ENCODE assay signal across 26 mouse cellular contexts in the genomic region with DNA sequence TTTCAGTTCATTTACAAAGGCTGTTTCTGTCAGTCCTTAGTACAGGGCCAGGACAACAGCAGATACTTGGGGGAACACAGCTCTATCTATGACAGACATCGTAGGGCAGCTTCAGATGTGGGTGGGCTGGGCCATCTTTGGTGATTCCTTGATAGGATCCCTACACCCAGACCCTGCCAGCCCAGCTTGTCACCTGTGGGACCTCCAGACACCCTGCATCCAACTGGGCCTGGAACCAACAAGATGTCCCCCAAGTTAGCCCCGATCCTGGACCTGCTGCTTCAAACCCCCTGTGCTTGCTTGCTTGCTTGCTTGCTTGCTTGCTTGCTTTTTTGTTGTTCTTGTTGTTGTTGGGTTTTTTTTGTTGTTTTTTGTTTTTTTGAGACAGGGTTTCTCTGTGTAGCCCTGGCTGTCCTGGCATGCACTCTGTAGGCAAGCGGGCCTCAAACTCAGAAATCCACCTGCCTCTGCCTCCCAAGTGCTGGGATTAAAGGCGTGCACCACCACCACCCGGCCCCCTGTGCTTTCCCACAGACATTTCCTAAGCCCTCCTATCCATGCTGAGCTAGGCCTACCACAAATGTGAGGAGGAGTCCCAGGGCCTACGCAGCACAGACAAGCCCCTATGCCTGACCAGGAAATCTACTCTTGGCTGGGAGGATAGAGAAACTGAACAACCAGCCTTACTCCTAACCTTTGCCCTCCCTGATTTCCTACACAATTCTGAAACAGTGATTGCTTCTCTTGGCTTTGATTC. TPM values are rescaled to one million over a fixed set of nuclear protein-coding genes. Genes with fewer than 3 reads are reported as not detected.
A peak's percentile ranks its signal among the peaks of the same experiment; 100 is the strongest.
DNase-seq lines count a peak whose midpoint lies in the region; ATAC-seq lines count a peak whose summit lies in the region.
"Had no signal": no experiment of that assay in that cellular context is flagged by ENCODE, and none has a peak within 500 bp of the region (broad histone marks: within the 10 kb centered on the region; RNA-seq: fewer than 3 reads in every experiment).

No protein-coding gene starts in this region.

- no peak for ATAC-seq in hindbrain, embryonic 13.5 days (ENCODE audit: low FRiP score)
- no peak for ATAC-seq in midbrain, embryonic 11.5 days (ENCODE audit: low FRiP score)
- ATAC-seq: forebrain, postnatal 0 days; hindbrain, postnatal 0 days; intestine, postnatal 0 days; liver, postnatal 0 days; lung, postnatal 0 days had no signal

- H3K27me3 ChIP-seq in hindbrain, embryonic 13.5 days, result peaks cover 70% of the 10 kb centered on the region
- H3K27me3 ChIP-seq in hindbrain, embryonic 10.5 days (ENCODE audit: insufficient read depth, poor library complexity, severe bottlenecking), result peaks cover 91% of the 10 kb centered on the region
- peaks cover 28% of the 10 kb centered on the region for H3K27me3 ChIP-seq in midbrain, embryonic 11.5 days (ENCODE audit: control insufficient read depth, insufficient read depth, low read length)
- H3K27me3 ChIP-seq in midbrain, embryonic 10.5 days (ENCODE audit: low read depth, poor library complexity, severe bottlenecking), result peaks cover 96% of the 10 kb centered on the region

- H3K36me3 ChIP-seq in hindbrain, embryonic 13.5 days, result no peaks in the 10 kb centered on the region
- no peaks in the 10 kb centered on the region for H3K36me3 ChIP-seq in hindbrain, embryonic 10.5 days
- no peaks in the 10 kb centered on the region for H3K36me3 ChIP-seq in midbrain, embryonic 11.5 days (ENCODE audit: control insufficient read depth, insufficient read depth, low read length)
- H3K36me3 ChIP-seq in midbrain, embryonic 10.5 days, result no peaks in the 10 kb centered on the region
- H3K36me3 ChIP-seq: embryonic facial prominence, embryonic 12.5 days; heart, embryonic 15.5 days; limb, embryonic 12.5 days; midbrain, embryonic 12.5 days; neural tube, embryonic 12.5 days had no signal

- no peak overlapping the region for H3K27ac ChIP-seq in hindbrain, embryonic 13.5 days
- H3K27ac ChIP-seq in hindbrain, embryonic 10.5 days, result no peak overlapping the region
- no peak overlapping the region for H3K27ac ChIP-seq in midbrain, embryonic 11.5 days (ENCODE audit: low read depth, low read length)
- no peak overlapping the region for H3K27ac ChIP-seq in midbrain, embryonic 10.5 days (replicated peaks)
- H3K27ac ChIP-seq: embryonic facial prominence, embryonic 12.5 days; heart, embryonic 15.5 days; hindbrain, postnatal 0 days; limb, embryonic 12.5 days; midbrain, embryonic 12.5 days; neural tube, embryonic 12.5 days had no signal

- H3K4me3 ChIP-seq in hindbrain, embryonic 13.5 days, result no peak overlapping the region
- H3K4me3 ChIP-seq in hindbrain, embryonic 10.5 days, result no peak overlapping the region
- no peak overlapping the region for H3K4me3 ChIP-seq in midbrain, embryonic 11.5 days (ENCODE audit: low read depth, low read length)
- no peak overlapping the region for H3K4me3 ChIP-seq in midbrain, embryonic 10.5 days
- H3K4me3 ChIP-seq: embryonic facial prominence, embryonic 12.5 days; heart, embryonic 15.5 days; limb, embryonic 12.5 days; midbrain, embryonic 12.5 days; neural tube, embryonic 12.5 days had no signal

- H3K4me1 ChIP-seq in hindbrain, embryonic 13.5 days (replicated peaks), result peaks cover 27% of the 10 kb centered on the region
- H3K4me1 ChIP-seq in hindbrain, embryonic 10.5 days (replicated peaks), result peaks cover 15% of the 10 kb centered on the region
- H3K4me1 ChIP-seq in midbrain, embryonic 11.5 days (ENCODE audit: control insufficient read depth, insufficient read depth, low read length), result no peaks in the 10 kb centered on the region
- H3K4me1 ChIP-seq in midbrain, embryonic 10.5 days, result peaks cover 15% of the 10 kb centered on the region
- H3K4me1 ChIP-seq: embryonic facial prominence, embryonic 12.5 days had no signal

- WGBS in hindbrain, embryonic 13.5 days, result 87% methylated on average over 6 of the region's 6 CpGs
- WGBS in hindbrain, embryonic 10.5 days, result 86% methylated on average over 6 of the region's 6 CpGs
- 93% methylated on average over 6 of the region's 6 CpGs for WGBS in midbrain, embryonic 11.5 days
- WGBS in midbrain, embryonic 10.5 days, result 86% methylated on average over 6 of the region's 6 CpGs

- DNase-seq in cerebellum, adult 11-12 months, result peak; percentile 43
- DNase-seq in cerebellum, postnatal 36 days, result no peak
- no peak for DNase-seq in hindbrain, embryonic 10.5 days (ENCODE audit: low spot score)
- DNase-seq in midbrain, embryonic 11.5 days (ENCODE audit: low spot score, missing footprints), result peak; percentile 51
- no peak for DNase-seq in midbrain, embryonic 10.5 days (ENCODE audit: low spot score)
- peak; percentile 12 for DNase-seq in urinary bladder, adult 2 months (ENCODE audit: low spot score)
- DNase-seq in urinary bladder, postnatal 14 days (ENCODE audit: low spot score), result no peak
- DNase-seq: adrenal gland, postnatal 14 days; forebrain, postnatal 0 days; gastrocnemius, postnatal 36 days; heart, postnatal 36 days; kidney, postnatal 4 days; liver, postnatal 0 days; right cerebral cortex, adult 18-20 months; right cerebral cortex, postnatal 4 days; thymus, adult 18-20 months had no signal

- H3K9ac ChIP-seq in hindbrain, embryonic 13.5 days, result 0 out of 2 replicates have a peak overlapping the region, but pooled peaks have one; percentile 20
- H3K9ac ChIP-seq in midbrain, embryonic 11.5 days (ENCODE audit: low read length), result no peak overlapping the region
- H3K9ac ChIP-seq: embryonic facial prominence, embryonic 12.5 days; forebrain, postnatal 0 days; heart, embryonic 15.5 days; limb, embryonic 12.5 days; liver, postnatal 0 days; midbrain, embryonic 12.5 days had no signal

- H3K9me3 ChIP-seq in hindbrain, embryonic 13.5 days, result no peaks in the 10 kb centered on the region
- H3K9me3 ChIP-seq in hindbrain, embryonic 10.5 days, result no peaks in the 10 kb centered on the region
- H3K9me3 ChIP-seq in midbrain, embryonic 11.5 days (ENCODE audit: control insufficient read depth, low read length), result no peaks in the 10 kb centered on the region
- H3K9me3 ChIP-seq in midbrain, embryonic 10.5 days (replicated peaks), result no peaks in the 10 kb centered on the region
- H3K9me3 ChIP-seq: embryonic facial prominence, embryonic 12.5 days; heart, embryonic 15.5 days; limb, embryonic 12.5 days; midbrain, embryonic 12.5 days; neural tube, embryonic 12.5 days had no signal

- H3K4me2 ChIP-seq in hindbrain, embryonic 13.5 days, result 0 out of 2 replicates have a peak overlapping the region, but pooled peaks have one; percentile 83
- H3K4me2 ChIP-seq in midbrain, embryonic 11.5 days, result no peak overlapping the region
- H3K4me2 ChIP-seq: embryonic facial prominence, embryonic 12.5 days; heart, embryonic 15.5 days; limb, embryonic 12.5 days; liver, embryonic 11.5 days; midbrain, embryonic 12.5 days had no signal

RNA-seq across cellular contexts. Expression of gene Panx2, which starts 2.4 kb away (rescaled TPM):
- 3.8 and 4.1 TPM in 2 replicates for polyA plus RNA-seq in hindbrain, embryonic 13.5 days (2015; fragmentation: Nextera tagmentation; extraction: Ambion mirVana)
- 0.26 and 0.56 TPM in 2 replicates for polyA plus RNA-seq in hindbrain, embryonic 10.5 days (2016; fragmentation: Nextera tagmentation; extraction: Ambion mirVana)
- polyA plus RNA-seq in midbrain, embryonic 11.5 days (2014; fragmentation: Nextera tagmentation; extraction: Ambion mirVana), result 0.87 and 0.89 TPM in 2 replicates
- polyA plus RNA-seq in midbrain, embryonic 10.5 days (2016; fragmentation: Nextera tagmentation; extraction: Ambion mirVana), result 0.28 and 0.47 TPM in 2 replicates
- 0.67 and 0.78 TPM in 2 replicates for polyA plus RNA-seq in urinary bladder, adult 2 months (2012; rRNA removed)
- polyA plus RNA-seq: liver, postnatal 0 days had no signal

RNA-seq across cellular contexts. Expression of gene Trabd, which starts 13.0 kb away (rescaled TPM):
- polyA plus RNA-seq in hindbrain, embryonic 13.5 days (2015; fragmentation: Nextera tagmentation; extraction: Ambion mirVana), result 38.8 and 39.5 TPM in 2 replicates
- 56.2 and 57.8 TPM in 2 replicates for polyA plus RNA-seq in hindbrain, embryonic 10.5 days (2016; fragmentation: Nextera tagmentation; extraction: Ambion mirVana)
- polyA plus RNA-seq in midbrain, embryonic 11.5 days (2014; fragmentation: Nextera tagmentation; extraction: Ambion mirVana), result 40.2 and 43.2 TPM in 2 replicates
- 53.6 and 53.7 TPM in 2 replicates for polyA plus RNA-seq in midbrain, embryonic 10.5 days (2016; fragmentation: Nextera tagmentation; extraction: Ambion mirVana)
- polyA plus RNA-seq in urinary bladder, adult 2 months (2012; rRNA removed), result 33.3 and 36.9 TPM in 2 replicates

RNA-seq across cellular contexts. Expression of gene Selenoo, which starts 26.9 kb away (rescaled TPM):
- polyA plus RNA-seq in hindbrain, embryonic 13.5 days (2015; fragmentation: Nextera tagmentation; extraction: Ambion mirVana), result 19.9 and 20.7 TPM in 2 replicates
- 15.9 and 21.6 TPM in 2 replicates for polyA plus RNA-seq in hindbrain, embryonic 10.5 days (2016; fragmentation: Nextera tagmentation; extraction: Ambion mirVana)
- 20.2 and 22.3 TPM in 2 replicates for polyA plus RNA-seq in midbrain, embryonic 11.5 days (2014; fragmentation: Nextera tagmentation; extraction: Ambion mirVana)
- 16.2 and 19.3 TPM in 2 replicates for polyA plus RNA-seq in midbrain, embryonic 10.5 days (2016; fragmentation: Nextera tagmentation; extraction: Ambion mirVana)
- polyA plus RNA-seq in urinary bladder, adult 2 months (2012; rRNA removed), result 25.0 and 27.2 TPM in 2 replicates

Comparison
In these comparisons a context has a peak if more than half of its experiments do, and no peak if none do; other contexts are left out.
1. DNase-seq: peak in cerebellum, adult 11-12 months (single experiment), midbrain, embryonic 11.5 days (single experiment) and urinary bladder, adult 2 months (single experiment); none in cerebellum, postnatal 36 days (0 of 2), hindbrain, embryonic 10.5 days (single experiment), midbrain, embryonic 10.5 days (single experiment) and urinary bladder, postnatal 14 days (single experiment).